In the genomic region with DNA sequence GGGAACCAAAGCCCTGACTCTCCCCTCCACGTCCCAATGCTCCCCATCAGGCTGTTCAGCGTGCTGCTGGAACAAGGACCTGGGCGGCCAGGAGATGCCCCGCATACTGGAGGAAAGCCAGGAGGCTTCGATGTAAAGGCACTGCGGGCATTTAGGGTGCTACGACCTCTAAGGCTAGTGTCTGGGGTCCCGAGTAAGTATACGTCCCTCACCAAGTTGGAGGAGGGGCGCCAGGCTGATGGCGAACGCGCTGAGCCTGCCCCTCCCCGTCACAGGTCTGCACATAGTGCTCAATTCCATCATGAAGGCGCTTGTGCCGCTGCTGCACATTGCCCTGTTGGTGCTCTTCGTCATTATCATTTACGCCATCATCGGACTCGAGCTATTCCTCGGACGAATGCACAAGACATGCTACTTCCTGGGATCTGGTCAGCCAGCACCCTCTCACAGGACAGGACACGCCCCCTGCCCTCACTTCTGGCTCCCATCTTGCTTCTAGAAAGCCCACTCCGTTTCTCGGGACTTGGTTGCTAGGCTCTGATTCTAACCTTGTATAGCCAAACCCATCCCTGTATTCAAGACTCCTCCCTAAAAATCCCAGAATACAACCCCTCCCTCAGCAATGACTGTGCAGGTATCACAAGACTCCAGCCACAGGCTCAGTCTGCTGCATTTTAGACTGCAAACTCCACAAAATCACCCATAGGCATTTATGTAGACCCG, we compare ENCODE assay signal across 9 mouse cellular contexts. TPM values are rescaled to one million over a fixed set of nuclear protein-coding genes. Genes with fewer than 3 reads are reported as not detected.
DNase-seq lines count a peak whose midpoint lies in the region; ATAC-seq lines count a peak whose summit lies in the region.
"Had no signal": no experiment of that assay in that cellular context is flagged by ENCODE, and none has a peak within 500 bp of the region (broad histone marks: within the 10 kb centered on the region; RNA-seq: fewer than 3 reads in every experiment).

No protein-coding gene starts in this region.

- no peak overlapping the region for H3K27ac ChIP-seq in heart, embryonic 12.5 days (ENCODE audit: poor library complexity, severe bottlenecking)
- no peak overlapping the region for H3K27ac ChIP-seq in embryonic facial prominence, embryonic 13.5 days
- no peak overlapping the region for H3K27ac ChIP-seq in neural tube, embryonic 14.5 days (ENCODE audit: low read depth, low read length)

- no peak for ATAC-seq in heart, embryonic 12.5 days (ENCODE audit: insufficient number of reproducible peaks, low FRiP score)
- no peak for ATAC-seq in embryonic facial prominence, embryonic 13.5 days (ENCODE audit: insufficient number of reproducible peaks, insufficient read depth, low FRiP score, low TSS enrichment, low read depth)
- ATAC-seq in neural tube, embryonic 14.5 days (ENCODE audit: low read depth), result peak; percentile 73

- peak overlapping the region; percentile 77 for H3K4me2 ChIP-seq in heart, embryonic 12.5 days
- H3K4me2 ChIP-seq in embryonic facial prominence, embryonic 13.5 days, result peak overlapping the region; percentile 69
- H3K4me2 ChIP-seq in neural tube, embryonic 14.5 days (ENCODE audit: low read depth, low read length), result peak overlapping the region; percentile 55

- 0 out of 2 replicates have a peak, but pooled peaks cover 2% of the 10 kb centered on the region for H3K4me1 ChIP-seq in heart, embryonic 12.5 days (replicated peaks)
- H3K4me1 ChIP-seq in embryonic facial prominence, embryonic 13.5 days, result no peaks in the 10 kb centered on the region
- H3K4me1 ChIP-seq in neural tube, embryonic 14.5 days (ENCODE audit: control insufficient read depth, insufficient read depth, low read length), result no peaks in the 10 kb centered on the region

- peaks cover 21% of the 10 kb centered on the region for H3K27me3 ChIP-seq in heart, embryonic 12.5 days (replicated peaks)
- H3K27me3 ChIP-seq in embryonic facial prominence, embryonic 13.5 days, result no peaks in the 10 kb centered on the region
- no peaks in the 10 kb centered on the region for H3K27me3 ChIP-seq in neural tube, embryonic 14.5 days (ENCODE audit: control insufficient read depth, insufficient read depth, low read length)

- H3K36me3 ChIP-seq in heart, embryonic 12.5 days, result no peaks in the 10 kb centered on the region
- no peaks in the 10 kb centered on the region for H3K36me3 ChIP-seq in embryonic facial prominence, embryonic 13.5 days
- no peaks in the 10 kb centered on the region for H3K36me3 ChIP-seq in neural tube, embryonic 14.5 days (ENCODE audit: control insufficient read depth, insufficient read depth, low read length)

- 24% methylated on average over 26 of the region's 26 CpGs for WGBS in heart, embryonic 12.5 days
- WGBS in embryonic facial prominence, embryonic 13.5 days, result 28% methylated on average over 26 of the region's 26 CpGs
- WGBS in neural tube, embryonic 14.5 days, result 26% methylated on average over 26 of the region's 26 CpGs

- no peak overlapping the region for H3K9ac ChIP-seq in heart, embryonic 12.5 days
- peak overlapping the region; percentile 61 for H3K9ac ChIP-seq in embryonic facial prominence, embryonic 13.5 days
- H3K9ac ChIP-seq in neural tube, embryonic 14.5 days (replicated peaks; ENCODE audit: low read depth, low read length), result peak overlapping the region; percentile 48; the same call in 1 of the 2 replicates

- 0 out of 2 replicates have a peak, but pooled peaks cover 4% of the 10 kb centered on the region for H3K9me3 ChIP-seq in heart, embryonic 12.5 days (replicated peaks)
- H3K9me3 ChIP-seq in embryonic facial prominence, embryonic 13.5 days, result no peaks in the 10 kb centered on the region
- H3K9me3 ChIP-seq in neural tube, embryonic 14.5 days (ENCODE audit: control insufficient read depth, low read length), result no peaks in the 10 kb centered on the region

- H3K4me3 ChIP-seq in heart, embryonic 12.5 days, result peak overlapping the region; percentile 39
- peak overlapping the region; percentile 44 for H3K4me3 ChIP-seq in embryonic facial prominence, embryonic 13.5 days
- peak overlapping the region; percentile 34 for H3K4me3 ChIP-seq in neural tube, embryonic 14.5 days (ENCODE audit: low read depth, low read length)

- no peak for DNase-seq in heart, postnatal 4 days
- peak; percentile 38 for DNase-seq in MN1 (ENCODE audit: low spot score)
- DNase-seq in layer of hippocampus, postnatal 10 days (ENCODE audit: low spot score in 2 of 2), result peak; percentile 15 to 34
- no peak for DNase-seq in urinary bladder, postnatal 10 days (ENCODE audit: low spot score)
- DNase-seq in spleen, adult 18-20 months, result no peak

RNA-seq across cellular contexts. Expression of a gene that starts 3.8 kb away (rescaled TPM):
- polyA plus RNA-seq in heart, embryonic 12.5 days (2016; fragmentation: Nextera tagmentation; extraction: Ambion mirVana), result not detected in 2 replicates
- total RNA-seq in heart, postnatal 4 days (2021), result not detected
- not detected in 2 replicates for polyA plus RNA-seq in embryonic facial prominence, embryonic 13.5 days (2015; fragmentation: Nextera tagmentation; extraction: Ambion mirVana)
- not detected for total RNA-seq in layer of hippocampus, postnatal 10 days (2021)
- 0.12 and 0.23 TPM in 2 replicates for polyA plus RNA-seq in neural tube, embryonic 14.5 days (2014; fragmentation: Nextera tagmentation; extraction: Ambion mirVana)
- polyA plus RNA-seq: C2C12 had no signal

RNA-seq across cellular contexts. Expression of a gene that starts 5.4 kb away (rescaled TPM):
- 19.4 and 20.2 TPM in 2 replicates for polyA plus RNA-seq in heart, embryonic 12.5 days (2016; fragmentation: Nextera tagmentation; extraction: Ambion mirVana)
- 10 to 100 TPM; 12.1 to 12.7 TPM for total RNA-seq in heart, postnatal 4 days (2021)
- polyA plus RNA-seq in embryonic facial prominence, embryonic 13.5 days (2015; fragmentation: Nextera tagmentation; extraction: Ambion mirVana), result 26.9 and 30.4 TPM in 2 replicates
- total RNA-seq in layer of hippocampus, postnatal 10 days (2021), result 10 to 100 TPM; 21.3 to 23.4 TPM
- 27.0 and 29.6 TPM in 2 replicates for polyA plus RNA-seq in neural tube, embryonic 14.5 days (2014; fragmentation: Nextera tagmentation; extraction: Ambion mirVana)

RNA-seq across cellular contexts. Expression of a gene that starts 27.6 kb away (rescaled TPM):
- polyA plus RNA-seq in heart, embryonic 12.5 days (2016; fragmentation: Nextera tagmentation; extraction: Ambion mirVana), result 0.63 and 0.94 TPM in 2 replicates
- under 1 TPM; 0.45 to 0.79 TPM for total RNA-seq in heart, postnatal 4 days (2021)
- polyA plus RNA-seq in embryonic facial prominence, embryonic 13.5 days (2015; fragmentation: Nextera tagmentation; extraction: Ambion mirVana), result 2.1 and 3.3 TPM in 2 replicates
- 1,000 to 10,000 TPM; 1,418 to 1,453 TPM for total RNA-seq in layer of hippocampus, postnatal 10 days (2021)
- 81.4 and 149 TPM in 2 replicates for polyA plus RNA-seq in neural tube, embryonic 14.5 days (2014; fragmentation: Nextera tagmentation; extraction: Ambion mirVana)

RNA-seq across cellular contexts. Expression of a gene that starts 36.6 kb away (rescaled TPM):
- 2.9 and 3.2 TPM in 2 replicates for polyA plus RNA-seq in heart, embryonic 12.5 days (2016; fragmentation: Nextera tagmentation; extraction: Ambion mirVana)
- 1 to 10 TPM; 2.7 to 2.8 TPM for total RNA-seq in heart, postnatal 4 days (2021)
- 1.6 and 2.5 TPM in 2 replicates for polyA plus RNA-seq in embryonic facial prominence, embryonic 13.5 days (2015; fragmentation: Nextera tagmentation; extraction: Ambion mirVana)
- total RNA-seq in layer of hippocampus, postnatal 10 days (2021), result 10 to 100 TPM; 13.1 to 14.1 TPM
- 6.2 and 7.3 TPM in 2 replicates for polyA plus RNA-seq in neural tube, embryonic 14.5 days (2014; fragmentation: Nextera tagmentation; extraction: Ambion mirVana)

RNA-seq across cellular contexts. Expression of a gene that starts 37.3 kb away (rescaled TPM):
- polyA plus RNA-seq in heart, embryonic 12.5 days (2016; fragmentation: Nextera tagmentation; extraction: Ambion mirVana), result 0.10 TPM in 1 of 2 replicates, not detected in the other
- not detected for total RNA-seq in heart, postnatal 4 days (2021)
- polyA plus RNA-seq in embryonic facial prominence, embryonic 13.5 days (2015; fragmentation: Nextera tagmentation; extraction: Ambion mirVana), result 0.14 TPM in 1 of 2 replicates, not detected in the other
- under 1 TPM; 0.21 to 0.22 TPM for total RNA-seq in layer of hippocampus, postnatal 10 days (2021)
- 0.11 and 0.32 TPM in 2 replicates for polyA plus RNA-seq in neural tube, embryonic 14.5 days (2014; fragmentation: Nextera tagmentation; extraction: Ambion mirVana)

Comparison
In these comparisons a context has a peak if more than half of its experiments do, and no peak if none do; other contexts are left out.
1. DNase-seq: peak in MN1 (single experiment) and layer of hippocampus, postnatal 10 days (2 of 2); none in heart, postnatal 4 days (single experiment), urinary bladder, postnatal 10 days (single experiment) and spleen, adult 18-20 months (0 of 2).
2. RNA of a gene that starts 27.6 kb away (polyA plus RNA-seq): 81.4 to 149 TPM in neural tube, embryonic 14.5 days; 2.1 to 3.3 TPM in embryonic facial prominence, embryonic 13.5 days and 0.63 to 0.94 TPM in heart, embryonic 12.5 days; every median in the first group is over 10 times any median in the second.
3. Peak in every context shown above with its lines, with median percentiles within 50 percentile points of each other: H3K4me2 ChIP-seq and H3K4me3 ChIP-seq.